Mouse (Mus musculus) cerebellum, postnatal 36 days (tissue): ENCODE results near the gene Zmynd19.
A peak's percentile ranks its signal among the peaks of the same experiment; 100 is the strongest.
"Not testable (repeated sequence)": the region's sequence is repeated elsewhere in the genome, so short reads cannot be mapped to it uniquely, and the experiment has no call there.

Source experiments
- DNase-seq, 2 experiments: peaks; one replicate each; pipeline ENCODE4 v3.0.0; 2021 to 2022; ENCODE audit warnings: mixed read lengths in 2 of 2

Gene Zmynd19

GRCm38 (mm10) chr2:24944304-24944703, 5.3 kb upstream of the Zmynd19 start:
- not testable (repeated sequence) for DNase-seq

- DNase-seq, result no peak
Observed at GRCm38 (mm10) chr2:24950189-24950535, 570 bp downstream of the Zmynd19 start.

DNA sequence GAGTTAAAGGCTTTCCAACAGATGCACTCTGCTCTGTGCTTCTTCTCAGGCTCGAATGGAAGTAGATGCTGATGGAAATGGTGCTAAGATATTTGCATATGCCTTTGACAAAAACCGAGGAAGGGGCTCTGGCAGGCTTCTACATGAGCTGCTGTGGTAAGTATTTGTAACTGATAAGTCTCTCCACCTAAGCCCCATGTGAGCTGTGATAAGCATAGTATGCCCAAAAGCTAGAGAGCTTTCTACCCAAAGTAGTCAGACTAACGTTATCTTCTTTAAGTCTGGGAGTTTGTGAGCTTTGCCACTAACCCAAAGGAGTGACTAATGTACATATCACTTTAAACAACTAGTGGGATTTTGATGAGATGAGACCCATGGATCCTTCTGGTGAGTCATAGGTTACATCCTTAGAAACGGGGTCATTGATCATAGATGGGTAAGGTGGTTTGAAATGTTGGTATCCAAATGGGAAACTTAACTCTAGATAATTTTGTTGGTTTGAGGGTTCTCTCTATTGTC, 3.0 kb downstream of the Zmynd19 start:
- no peak for DNase-seq

DNA sequence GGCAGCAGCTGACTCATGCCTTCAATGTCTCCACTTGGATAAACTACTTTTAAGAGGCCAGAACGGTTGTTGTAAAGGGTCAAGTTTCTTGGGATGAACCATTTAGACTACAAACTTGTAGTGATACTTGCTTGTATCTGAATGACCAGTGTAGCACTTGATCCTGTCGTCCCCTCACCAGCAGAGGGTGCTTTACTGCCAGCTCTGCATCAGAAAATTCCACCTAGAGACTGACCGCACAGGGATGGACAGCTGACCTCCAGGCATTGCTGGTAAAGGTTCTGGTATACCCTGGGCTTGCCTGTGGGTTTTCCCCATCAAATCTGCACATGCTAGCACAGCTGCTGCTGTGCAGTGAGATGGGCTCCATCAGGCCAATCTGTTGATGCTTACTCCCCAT, 11.3 kb downstream of the Zmynd19 start:
- peak; percentile 19 to 27 for DNase-seq

GRCm38 (mm10) chr2:24962304-24963000, 12.9 kb downstream of the Zmynd19 start, which contains the start of gene Dph7:
Dph7 (plus strand) TSS chr2:24962400.
- DNase-seq, result peak; percentile 88 to 90

DNA sequence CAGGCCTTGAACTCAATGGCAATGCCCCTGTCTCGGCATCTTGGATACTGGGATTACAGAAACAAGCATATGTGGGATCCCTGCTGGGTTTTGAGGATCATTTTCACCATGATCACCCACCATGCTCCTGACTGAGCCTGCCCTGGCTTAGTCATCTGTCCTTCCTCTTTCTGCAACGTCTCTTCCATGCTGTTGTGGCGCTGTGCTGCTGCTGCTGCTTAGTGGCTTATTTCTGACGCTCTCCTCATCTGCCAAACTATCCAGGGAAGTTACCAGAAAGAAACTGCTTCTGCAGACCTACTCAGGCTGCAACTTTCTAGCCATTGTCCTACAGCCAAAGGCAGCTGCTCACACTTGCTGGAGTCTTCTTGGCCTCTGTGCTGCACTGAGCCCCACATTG, 20.8 kb downstream of the Zmynd19 start:
- no peak for DNase-seq

- peak in 1 of 2 experiments; percentile 14 for DNase-seq
Observed at GRCm38 (mm10) chr2:24974452-24974851, 24.9 kb downstream of the Zmynd19 start.

DNA sequence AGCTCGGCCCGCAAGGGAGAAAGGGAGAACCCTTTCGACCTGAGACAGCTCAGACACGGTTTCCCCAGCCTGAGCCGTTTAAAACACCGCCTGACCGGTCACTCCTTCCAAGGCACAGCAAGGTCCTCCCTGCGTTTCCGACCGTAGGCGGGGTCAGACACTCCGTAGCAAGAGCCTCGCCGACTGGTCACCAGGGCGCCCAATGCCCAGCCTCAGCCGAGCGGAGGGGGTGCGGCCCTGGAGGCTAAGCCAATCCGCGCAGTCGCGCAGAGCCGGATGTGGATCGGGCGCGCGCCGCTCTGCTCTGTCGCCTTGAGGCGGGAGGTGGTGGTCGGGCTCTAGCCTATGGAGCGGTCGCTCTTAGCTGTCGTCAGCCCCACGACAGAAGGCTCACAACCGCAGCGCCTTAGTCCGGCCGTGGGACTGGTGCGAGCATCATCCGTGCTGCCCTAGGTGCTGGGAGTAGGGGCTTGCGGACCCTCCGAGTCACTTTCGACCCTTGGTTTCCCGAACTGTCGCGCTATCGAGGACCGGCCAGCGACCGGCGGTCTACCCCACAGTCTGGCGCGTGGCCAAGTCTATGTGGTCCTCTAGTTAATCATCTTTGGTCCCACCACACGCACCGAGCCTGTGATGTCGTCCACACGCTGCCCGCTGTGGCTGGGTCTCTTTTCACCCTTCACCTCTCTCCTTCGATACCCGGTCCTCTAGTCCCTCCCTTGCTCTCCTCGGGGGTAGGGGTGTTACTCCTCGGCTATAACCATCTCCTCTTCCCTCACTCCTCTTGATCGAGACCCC, 25.5 kb downstream of the Zmynd19 start, which contains the start of gene Mrpl41:
TSS of gene Mrpl41 (minus strand) at position 193 of the 798 bp plus-strand sequence.
- DNase-seq, result peak; percentile 94 to 97

GRCm38 (mm10) chr2:24975704-24976297, 26.2 kb downstream of the Zmynd19 start, which contains the start of gene Pnpla7:
Pnpla7 (plus strand) TSS chr2:24976033.
- DNase-seq, result peak; percentile 31 to 52

GRCm38 (mm10) chr2:24976960-24977359, 27.4 kb downstream of the Zmynd19 start:
- no peak for DNase-seq

DNA sequence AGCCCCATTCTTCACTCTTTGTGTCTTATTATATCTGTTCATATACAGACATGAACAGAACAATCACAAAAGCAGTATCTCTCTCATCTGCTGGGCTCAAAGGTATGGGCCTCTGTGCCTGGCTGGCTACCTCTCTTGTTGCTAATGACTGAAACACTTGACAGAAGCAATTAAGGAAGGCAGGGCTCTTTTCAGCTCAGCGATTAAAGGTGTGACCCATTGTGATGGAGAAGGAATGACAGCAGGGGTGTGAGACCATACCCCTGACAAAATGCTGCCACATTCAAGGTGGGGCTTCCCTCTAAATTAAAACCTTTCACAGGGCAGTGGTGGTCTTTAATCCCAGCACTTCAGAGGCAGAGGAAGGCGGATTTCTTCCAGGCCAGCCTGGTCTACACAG, 38.2 kb downstream of the Zmynd19 start:
- no peak for DNase-seq

- DNase-seq, result no peak
Observed at GRCm38 (mm10) chr2:24995332-24995731, 45.7 kb downstream of the Zmynd19 start.

DNA sequence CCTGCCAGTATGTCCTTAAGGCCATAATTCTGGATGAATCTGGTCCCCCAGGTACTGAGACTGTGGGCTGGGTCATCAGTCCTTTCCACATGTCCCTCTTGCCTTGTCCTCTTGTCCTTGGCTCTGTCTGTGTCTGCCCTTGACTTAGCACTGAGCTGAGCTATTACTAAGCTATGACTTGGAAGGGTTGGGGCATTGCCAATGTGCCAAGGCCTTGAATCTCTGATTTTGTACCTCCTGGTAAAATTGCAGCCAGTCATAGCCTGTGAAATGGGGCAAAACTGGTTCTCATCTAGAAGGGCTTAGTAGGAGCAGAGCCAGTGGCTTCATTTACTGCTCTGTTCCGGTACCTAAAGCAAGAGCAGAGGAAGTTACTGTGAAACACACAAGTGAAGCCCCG, 46.9 kb downstream of the Zmynd19 start:
- no peak for DNase-seq

DNA sequence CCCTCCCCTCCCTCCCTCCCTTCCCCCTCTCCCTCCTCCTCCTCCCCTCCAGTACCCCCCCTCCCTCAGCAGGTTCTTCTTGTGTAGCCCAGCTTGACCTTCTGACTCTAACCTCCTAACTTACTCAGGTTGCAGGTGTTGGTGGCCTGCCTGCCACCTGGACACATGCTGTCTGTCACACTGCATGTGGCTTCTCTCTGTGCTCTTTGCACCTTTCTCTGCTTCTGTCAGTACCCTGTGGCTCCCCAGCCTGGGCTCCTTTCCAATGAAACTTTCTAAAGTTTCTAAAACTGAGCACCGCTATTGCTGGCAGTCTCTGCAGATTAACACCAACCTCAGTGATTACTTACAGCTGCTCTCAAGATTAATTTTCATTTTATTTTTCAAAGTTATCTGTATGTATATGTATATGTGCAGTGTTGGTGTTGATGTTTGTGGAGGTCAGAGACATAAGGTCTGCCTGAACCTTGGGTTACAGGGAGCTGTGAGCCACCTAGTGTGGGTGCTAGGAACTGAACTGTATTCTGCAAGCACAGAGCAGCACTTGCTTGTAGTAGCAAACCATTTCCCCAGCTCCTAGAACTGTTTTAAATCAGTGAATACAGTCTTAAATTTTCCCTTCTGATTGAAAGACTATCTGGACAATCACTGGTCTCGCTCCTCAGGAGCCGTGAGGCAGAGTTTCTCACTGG, 51.1 kb downstream of the Zmynd19 start:
- DNase-seq, result peak; percentile 16 to 25

DNA sequence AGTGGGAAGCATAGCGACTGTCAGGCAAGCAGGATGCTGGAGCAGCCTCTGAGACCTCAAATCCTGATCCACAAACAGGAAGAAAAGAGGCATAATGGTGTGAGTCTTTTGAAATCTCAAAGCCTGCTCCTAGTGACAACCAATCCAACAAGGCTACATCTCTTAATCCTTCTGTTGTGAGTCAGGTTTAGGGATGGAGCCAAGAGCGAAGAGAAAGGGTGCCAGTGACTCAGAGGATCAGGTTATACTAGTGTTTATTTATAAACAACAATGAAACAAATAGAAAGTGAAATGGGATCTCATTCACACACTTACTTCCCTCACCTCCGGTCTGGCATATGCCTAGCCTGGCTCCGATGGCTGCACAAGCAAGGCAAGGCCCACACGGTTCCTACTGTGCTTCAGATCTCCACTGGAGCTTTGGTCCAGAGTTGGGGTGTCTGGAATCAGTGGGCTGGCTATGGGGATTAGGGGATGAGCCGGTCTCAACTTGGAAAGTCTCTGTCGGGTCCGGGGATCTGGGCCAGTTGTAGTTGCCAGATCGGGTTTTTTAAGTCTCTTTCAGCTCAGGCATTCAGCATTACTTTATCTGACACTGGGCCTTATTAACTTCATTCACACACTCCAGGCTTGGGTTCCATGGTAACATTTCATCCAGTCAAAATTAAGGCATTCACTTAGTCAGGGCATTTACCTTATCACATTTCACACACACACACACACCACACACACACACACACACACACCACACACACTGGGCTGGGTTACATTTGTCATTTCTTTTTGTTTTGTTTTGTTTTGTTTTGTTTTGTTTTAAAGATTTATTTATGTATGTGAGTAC, 54.6 kb downstream of the Zmynd19 start:
- no peak for DNase-seq

- no peak for DNase-seq
Observed at GRCm38 (mm10) chr2:25006767-25007166, 57.2 kb downstream of the Zmynd19 start.

DNA sequence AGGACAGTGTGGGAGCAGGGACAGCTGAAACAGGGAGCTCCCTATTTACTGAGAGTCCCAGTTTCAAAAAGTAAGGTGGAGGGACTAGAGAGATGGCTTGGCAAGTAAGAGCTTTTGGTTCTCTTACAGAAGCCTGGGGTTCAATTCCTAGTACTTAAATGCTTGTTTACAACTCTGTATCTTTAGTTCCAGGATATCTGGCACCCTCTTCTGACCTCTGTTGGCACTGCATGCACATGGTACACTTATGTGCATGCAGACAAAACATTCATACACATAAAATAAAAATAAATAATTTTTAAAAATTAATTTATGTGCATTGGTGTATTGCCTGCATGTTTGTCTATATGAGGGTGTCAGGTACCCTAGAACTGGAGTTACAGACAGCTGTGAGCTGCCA, 58.7 kb downstream of the Zmynd19 start:
- no peak for DNase-seq
